Mouse (Mus musculus) G1E (cell line): ENCODE data around the gene C8g.

Experiments
- CTCF ChIP-seq: IDR thresholded peaks from 2 replicates; pipeline ENCODE4 v1.5.1; 2012; ENCODE audit warnings: low read depth, low read length, inconsistent platforms, mixed read lengths
- GATA1 ChIP-seq: IDR thresholded peaks from 2 replicates; pipeline ENCODE4 v1.6.1; 2012; ENCODE audit warnings: borderline replicate concordance, low read length, inconsistent platforms, mixed read lengths
- GATA2 ChIP-seq: IDR thresholded peaks from 2 replicates; pipeline ENCODE4 v1.6.1; 2012; ENCODE audit warnings: low read depth, low read length, inconsistent platforms, borderline replicate concordance
- TAL1 ChIP-seq: conservative IDR thresholded peaks from 2 replicates; pipeline ENCODE4 v1.6.1; 2012; ENCODE audit warnings: low read depth, low read length, inconsistent platforms, mixed read lengths

- no peak for TF ChIP-seq CTCF
- TF ChIP-seq GATA2, result no peak
- no peak for TF ChIP-seq TAL1
- TF ChIP-seq GATA1, result no peak
Measured at GRCm38 (mm10) chr2:25526510-25527302, 25.2 kb upstream of the C8g start.
